Mouse (Mus musculus) right cerebral cortex, adult 18-20 months (tissue): ENCODE results near the gene Retreg1.
"Not testable (repeated sequence)": the region's sequence is repeated elsewhere in the genome, so short reads cannot be mapped to it uniquely, and the experiment has no call there.

ENCODE experiments used
- DNase-seq: peaks from one replicate; pipeline ENCODE4 v3.0.0; 2022; ENCODE audit warnings: mixed read lengths

The Retreg1 gene

DNA sequence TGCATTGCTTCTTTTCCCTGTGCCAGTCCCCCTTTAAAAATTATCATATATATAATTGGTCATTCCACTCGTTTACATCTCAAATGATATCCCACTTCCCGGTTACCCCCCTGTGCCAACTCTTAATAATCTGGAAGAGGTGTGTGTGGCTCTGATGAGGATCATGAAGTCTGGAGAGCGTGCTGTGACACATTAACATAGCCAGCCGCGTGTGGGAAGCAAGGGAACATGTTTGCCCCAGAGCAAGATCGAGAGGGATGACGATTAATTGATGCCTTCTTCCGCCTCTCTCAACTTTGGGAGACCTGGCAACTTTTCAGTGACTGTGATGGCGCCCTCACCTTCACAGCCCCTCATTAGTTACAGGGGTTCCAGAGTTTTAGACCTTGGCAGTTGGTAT lies 106.7 kb downstream of the Retreg1 start:
- no peak for DNase-seq

DNA sequence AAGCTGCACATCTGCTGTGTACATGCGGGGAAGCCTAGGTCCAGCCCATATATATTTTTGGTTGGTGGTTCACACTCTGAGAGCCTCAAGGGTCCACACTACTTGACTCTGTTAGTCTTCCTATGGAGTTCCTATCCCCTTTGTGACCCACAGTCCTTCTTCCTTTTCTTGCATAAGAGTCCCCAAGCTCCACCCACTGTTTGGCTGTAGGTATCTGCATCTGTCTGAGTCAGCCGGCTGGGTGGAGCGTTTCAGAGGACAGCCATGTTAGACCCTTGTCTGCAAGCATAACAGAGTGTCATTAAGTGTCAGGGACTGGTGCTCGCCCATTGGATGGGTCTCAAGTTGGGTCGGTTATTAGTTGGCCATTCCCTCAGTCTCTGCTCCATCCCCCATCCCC lies 107.6 kb downstream of the Retreg1 start:
- no peak for DNase-seq

DNA sequence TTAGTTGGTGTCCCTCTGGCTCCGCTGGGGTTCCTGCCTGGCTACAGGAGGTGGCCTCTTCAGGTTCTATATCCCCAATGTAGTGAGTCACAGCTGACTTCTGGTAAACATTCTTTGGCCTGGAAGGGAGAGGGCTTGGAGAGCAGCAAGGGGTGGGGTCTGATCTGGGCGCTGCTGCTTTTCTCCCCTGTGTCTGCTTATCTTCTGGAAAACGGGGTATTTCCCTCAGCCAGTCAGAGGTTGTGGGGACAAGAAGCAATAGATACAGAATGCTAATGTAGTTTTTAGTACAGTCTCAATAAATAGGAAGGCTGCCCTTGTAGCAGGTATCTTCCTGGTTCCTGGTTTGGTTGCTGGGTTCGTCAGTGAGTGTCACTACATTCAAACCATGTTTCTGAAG lies 108.1 kb downstream of the Retreg1 start:
- no peak for DNase-seq

DNA sequence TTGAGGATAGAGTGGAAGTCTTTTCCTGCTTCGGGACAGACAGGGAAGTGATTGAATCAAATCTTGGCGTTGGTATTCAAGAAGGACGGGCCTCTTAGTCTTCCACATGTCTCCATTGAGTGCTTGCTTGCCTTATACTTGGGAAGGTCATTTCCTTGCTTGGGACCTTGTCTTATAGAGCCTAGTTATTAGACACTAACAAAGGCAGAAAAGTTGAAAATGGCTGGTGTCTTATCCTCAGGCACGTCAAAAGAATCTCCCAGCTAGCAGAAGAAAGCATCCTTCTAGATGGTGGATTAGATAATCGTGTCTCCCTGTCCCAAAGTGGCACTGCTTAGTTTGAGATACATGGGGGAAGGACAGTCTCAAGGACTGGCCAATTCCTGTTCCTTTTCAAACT lies 113.0 kb downstream of the Retreg1 start:
- no peak for DNase-seq

DNA sequence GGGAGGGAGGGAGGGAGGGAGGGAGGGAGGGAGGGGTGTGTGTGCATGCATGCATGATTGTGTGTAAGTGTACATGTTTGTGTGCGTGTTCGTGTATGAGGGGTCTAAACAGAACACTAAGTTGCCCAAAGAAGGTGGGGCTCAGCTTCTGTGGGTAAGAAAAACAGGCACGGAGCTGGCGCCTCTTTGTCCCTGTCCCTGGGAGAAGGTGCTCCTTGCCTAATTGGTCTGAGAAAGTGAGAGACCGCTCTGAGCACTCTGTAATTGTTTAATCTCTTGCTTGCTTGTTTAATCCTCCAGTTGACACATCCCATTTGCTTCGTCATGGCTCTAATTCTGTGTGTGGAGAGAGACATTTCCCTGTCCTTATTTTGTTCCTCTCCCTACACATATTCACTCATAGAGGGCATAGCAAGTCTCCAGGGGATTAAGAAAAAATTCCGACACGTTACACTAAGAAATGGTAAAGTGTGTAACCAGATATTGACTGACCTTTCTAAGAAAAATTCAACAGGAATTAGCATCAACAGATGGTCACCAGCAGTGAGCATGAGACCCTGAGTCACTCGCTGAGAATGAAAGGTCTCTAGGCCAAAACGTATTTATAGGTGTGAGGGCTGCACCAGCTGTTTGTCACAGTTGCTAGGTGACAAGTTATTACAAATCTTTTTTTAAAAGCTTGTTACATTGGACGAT lies 113.6 kb downstream of the Retreg1 start:
- no peak for DNase-seq

DNA sequence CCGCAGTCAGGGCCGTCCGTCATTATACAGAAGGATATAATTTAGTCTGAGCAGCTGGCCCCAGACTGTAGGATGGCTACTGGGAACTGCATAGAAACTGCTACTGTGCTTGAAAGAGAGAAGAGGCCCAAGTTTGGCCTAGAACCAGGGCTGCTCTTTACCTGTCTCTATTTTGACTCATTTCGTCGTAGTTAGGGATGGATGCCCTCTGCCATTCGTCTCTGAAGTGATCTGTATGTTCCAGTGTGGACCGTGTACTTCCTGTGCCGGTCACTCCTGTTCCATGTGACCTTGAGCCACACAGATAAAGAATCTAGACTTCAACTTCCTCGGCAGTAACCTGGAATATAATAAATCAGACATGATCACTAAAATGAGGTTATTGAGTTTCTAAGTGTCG lies 114.7 kb downstream of the Retreg1 start:
- DNase-seq = no peak

DNA sequence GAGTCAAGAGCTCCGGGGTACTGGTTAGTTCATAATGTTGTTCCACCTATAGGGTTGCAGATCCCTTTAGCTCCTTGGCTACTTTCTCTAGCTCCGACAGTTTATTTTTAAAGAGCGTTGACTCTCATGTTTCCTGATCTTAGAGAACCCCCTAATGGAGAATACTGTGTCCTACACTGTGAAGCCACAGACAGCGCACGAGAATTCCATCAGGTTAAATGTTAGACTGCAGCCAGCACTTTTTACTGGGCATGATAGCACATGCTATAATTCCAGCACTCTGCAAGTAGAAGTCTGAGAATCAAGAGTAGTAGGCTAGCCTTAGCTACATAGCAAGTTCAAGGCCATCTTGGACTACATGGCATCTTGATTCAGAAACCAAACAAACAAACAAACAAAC lies 116.4 kb downstream of the Retreg1 start:
- DNase-seq = no peak

DNA sequence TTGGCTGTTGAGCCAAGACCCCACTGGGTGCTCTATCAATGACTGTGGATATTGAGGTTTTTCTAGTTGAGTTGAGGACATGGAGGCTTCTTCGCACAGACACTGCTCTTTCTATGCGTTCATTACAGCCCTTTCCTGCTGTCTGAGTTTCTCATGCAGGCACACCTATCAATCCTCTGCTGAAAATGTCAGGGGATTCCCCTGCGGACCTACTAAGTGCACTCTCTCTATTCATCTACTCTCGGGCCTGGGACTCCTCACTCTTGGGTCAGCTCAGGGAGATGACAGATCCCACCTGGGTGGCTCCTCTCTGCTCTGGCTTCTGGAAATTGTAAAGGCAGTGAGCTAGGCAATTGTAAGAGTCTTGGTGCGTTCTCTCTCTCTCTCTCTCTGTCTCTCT lies 117.3 kb downstream of the Retreg1 start:
- no peak for DNase-seq

DNA sequence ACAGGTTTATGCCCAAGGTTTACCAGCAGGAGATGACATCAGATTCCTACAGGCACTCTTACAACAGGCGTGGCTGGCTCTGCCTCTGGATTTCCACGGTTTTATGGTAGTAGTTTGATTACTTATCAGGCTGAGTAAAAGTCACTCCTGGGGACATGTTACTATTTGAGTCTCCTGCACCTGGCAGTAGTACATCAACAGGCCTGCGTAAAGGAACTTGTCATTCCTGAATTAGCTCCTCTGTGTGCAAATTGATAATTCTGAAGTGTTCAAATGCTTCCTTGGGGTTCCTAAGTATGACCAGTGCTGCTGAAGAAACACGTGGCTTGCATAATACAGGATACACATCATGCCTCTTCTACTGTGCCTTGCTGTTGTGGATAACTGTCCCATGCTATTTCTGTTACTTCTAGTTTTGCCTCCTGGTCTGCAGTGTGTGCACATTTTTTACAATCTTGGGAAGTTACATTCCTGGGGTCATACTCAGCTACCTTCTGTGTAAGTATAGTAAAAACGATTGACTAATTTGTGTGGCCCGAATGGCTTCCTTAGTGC lies 123.3 kb downstream of the Retreg1 start:
- DNase-seq = no peak

DNA sequence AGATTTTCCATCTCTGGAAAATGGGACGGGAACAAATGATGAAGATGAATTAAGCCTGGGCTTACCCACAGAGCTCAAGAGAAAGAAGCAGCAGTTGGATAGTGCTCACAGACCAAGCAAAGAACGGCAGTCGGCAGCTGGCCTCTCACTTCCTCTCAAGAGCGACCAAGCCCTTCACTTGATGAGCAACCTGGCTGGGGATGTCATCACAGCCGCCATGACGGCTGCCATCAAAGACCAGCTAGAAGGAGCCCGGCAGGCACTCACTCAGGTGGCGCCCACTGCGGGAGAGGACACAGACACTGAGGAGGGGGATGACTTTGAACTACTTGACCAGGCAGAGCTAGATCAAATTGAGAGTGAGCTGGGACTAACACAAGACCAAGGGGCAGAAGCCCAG lies 128.6 kb downstream of the Retreg1 start:
- no peak for DNase-seq

DNA sequence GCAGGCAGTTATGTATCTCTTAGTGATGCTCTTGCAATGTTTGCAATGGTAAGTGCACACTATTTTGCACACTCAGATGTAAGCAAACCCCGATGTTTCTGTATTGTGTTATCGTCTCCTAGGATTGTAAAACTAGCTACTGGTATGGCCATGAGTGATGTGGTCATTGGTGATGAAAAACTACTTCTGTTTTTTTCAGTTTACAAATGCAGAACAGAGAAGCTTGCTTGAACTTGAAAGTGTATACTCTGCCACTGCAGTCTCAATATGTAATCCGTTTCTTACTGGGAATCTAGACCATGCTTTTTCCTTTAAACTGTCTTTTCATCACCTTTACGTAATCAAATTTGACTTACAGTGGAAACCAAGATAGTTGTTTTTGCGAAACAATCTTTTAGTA lies 129.8 kb downstream of the Retreg1 start:
- DNase-seq = no peak

DNA sequence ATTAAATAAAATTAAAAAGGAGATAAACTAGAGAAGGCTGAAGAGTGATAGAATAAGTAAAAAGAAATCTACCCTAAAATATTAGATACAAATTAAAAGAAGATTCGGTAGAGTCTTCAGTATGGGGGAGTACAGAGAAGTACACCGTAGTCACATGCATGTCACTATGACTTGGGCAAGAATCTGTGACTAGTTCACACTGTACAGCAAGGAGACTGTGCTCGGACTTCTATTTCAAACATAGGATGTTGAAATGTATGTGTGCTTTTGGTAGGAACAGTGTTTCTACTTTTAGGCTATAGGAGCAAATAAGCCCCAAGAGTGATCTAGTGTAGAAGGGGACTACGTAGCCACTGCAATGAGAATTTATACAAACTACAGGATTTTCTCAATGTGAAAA lies 131.4 kb downstream of the Retreg1 start:
- no peak for DNase-seq

DNA sequence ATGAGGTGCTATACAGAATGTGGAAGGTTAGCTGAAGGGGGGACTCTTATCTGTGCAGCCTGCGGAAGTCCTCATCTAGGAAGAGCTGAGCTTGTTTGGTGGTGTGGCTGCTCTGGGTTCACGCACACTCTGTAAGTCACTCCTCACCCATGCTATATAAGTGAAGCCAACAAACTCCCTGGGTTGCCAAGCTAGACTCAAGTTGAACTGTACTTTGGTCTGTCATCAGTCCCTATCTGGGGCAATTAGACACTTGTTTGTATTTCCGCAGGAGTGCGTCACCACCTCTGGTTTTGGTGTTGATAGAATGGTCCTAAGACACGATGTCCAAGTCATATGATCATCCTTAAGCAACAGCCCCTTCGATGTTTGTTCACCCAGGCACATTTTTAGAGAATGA lies 132.8 kb downstream of the Retreg1 start:
- no peak for DNase-seq

DNA sequence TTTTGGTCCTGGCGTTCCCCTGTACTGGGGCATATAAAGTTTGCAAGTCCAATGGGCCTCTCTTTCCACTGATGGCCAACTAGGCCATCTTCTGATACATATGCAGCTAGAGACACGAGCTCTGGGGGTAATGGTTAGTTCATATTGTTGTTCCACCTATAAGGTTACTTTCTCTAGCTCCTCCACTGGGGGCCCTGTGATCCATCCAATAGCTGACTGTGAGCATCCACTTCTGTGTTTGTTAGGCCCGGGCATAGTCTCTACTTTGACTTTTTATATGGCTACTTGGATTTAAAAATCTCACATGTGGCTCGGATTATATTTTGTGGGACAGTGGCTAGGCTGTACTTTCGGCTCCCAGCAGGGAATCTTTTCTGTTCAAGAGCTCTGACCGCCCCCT lies 140.6 kb downstream of the Retreg1 start:
- not testable (repeated sequence) for DNase-seq

DNA sequence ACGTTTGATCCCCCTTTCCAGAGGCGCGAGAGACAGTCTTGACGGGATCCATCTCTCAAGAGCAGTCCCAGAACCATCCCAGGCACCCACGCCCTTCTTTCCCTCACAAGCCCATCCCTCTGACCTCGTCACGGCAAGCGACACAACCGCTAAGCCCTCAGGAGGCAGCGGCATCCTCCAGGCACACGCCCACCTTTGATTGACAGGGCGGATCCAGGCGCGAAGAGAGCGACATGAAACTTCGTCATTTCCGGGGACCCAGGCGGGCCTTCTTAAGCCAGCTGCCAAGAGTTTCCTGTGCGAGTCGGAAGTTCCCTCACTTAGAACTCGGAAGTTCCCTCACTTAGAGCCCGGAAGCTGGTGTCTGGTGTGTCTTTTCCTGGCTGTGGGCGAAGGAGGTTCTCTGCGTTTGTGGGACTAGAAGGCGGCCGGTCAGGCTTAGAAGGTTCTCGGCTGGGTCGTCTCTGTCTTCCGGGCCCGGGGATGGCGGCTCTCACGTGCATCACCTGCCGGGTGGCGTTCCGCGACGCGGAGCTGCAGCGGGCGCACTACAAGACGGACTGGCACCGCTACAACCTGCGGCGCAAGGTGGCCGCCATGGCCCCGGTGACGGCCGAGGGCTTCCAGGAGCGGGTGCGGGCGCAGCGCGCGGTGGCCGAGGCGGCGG lies 141.2 kb downstream of the Retreg1 start, which contains the start of gene Zfp622:
TSS of gene Zfp622 (plus strand) at position 300 of the 667 bp plus-strand sequence.
- DNase-seq = peak; percentile 98

DNA sequence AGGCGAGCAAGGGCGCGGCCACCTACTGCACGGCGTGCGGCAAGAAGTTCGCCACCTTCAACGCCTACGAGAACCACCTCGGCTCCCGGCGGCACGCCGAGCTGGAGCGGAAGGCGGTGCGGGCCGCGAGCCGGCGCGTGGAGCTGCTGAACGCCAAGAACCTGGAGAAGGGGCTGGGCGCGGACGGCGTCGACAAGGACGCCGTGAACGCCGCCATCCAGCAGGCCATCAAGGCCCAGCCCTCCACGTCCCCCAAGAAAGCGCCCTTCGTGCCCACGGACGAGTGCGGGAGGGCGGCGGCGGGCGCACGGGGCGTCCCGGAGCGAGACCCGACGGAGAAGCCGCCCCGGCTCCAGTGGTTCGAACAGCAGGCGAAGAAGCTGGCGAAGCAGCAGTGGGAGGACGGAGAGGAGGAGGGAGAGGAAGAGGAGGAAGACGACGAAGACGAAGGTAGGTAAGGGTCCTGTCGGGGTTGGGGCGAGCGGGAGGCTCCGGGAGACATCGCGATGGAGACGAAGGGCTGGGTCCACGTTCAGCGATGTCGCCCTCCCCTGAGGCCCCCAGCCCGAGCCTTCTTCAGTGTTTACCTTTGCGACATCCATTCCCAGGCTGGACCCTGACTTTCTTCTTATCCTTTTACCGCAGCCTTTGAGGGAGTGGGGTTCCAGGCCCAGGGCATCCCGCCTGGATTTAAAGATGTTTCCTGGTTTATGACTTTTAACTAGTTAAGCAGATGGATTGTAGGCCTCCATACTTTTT lies 141.9 kb downstream of the Retreg1 start:
- DNase-seq = no peak

DNA sequence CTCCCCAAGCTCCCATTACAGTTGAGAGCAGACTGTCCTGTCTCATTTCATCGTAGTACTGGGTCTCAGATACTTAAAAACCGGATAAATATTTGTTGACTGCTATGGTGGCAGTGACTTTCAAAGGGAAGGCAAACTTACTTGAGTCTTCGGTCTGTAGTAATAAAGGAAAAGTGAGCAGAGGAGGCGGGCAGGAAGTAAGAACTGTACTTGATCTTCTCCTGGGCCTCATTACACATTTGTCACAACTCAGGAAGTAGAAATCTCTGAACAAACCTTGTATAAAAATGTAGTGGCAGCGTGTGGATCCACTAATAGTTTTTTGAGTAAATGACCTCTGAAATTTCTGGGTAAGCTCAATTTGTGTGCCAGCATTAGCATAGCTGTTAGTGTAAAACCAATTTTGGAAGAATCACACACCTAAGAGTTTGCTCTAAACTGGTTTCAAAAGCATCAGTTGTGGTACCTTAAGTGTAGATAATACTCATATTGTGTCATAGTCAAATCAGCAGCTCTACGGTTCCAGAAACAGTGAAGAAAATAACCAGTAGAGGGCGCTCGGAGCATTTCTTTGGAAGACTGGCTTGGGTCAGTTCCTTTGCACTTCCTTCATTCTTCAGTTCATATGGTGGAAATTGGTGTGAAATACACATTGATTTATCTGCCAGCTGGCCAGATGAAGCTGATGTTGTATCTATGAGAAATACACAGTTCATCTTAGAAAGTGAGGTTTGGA lies 150.2 kb downstream of the Retreg1 start:
- peak; percentile 71 for DNase-seq

DNA sequence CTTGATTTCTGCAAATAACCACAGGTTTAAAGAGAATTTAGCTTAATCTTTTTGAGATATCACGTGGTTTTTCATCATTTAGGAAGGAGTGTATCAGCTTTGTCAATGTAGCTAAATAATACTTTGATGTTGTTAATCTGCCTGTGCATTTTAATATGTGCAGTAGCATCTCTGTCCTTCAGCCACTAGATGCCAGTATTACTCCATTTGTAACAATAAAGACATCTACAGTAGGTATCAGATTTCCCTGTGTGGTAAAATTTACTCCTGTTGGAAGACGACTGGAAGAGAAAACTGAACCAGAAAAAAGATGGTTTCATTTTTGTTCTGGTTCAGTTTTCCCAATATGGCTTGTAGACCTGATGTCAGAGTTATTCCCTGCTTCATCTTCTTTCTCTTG lies 152.5 kb downstream of the Retreg1 start:
- DNase-seq = no peak

DNA sequence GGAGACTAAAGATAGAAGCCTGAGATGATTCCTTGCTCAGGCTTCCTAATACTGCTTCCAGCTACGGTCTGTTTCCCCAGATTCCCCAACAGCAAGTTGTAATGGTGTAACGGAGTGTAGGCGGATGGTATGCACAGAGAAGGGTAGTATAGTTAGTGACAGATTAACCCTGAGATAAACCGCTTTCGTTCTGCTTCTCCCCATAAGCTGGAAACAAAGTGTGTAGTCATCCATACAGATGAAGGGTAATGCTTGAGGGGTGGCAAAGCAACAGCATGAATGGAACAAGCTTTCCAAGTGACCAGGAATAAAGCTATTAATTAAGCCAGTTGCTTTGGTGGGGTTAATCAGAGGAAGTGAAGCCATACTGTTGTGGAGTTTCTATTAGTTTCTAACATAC lies 156.6 kb downstream of the Retreg1 start:
- not testable (repeated sequence) for DNase-seq

DNA sequence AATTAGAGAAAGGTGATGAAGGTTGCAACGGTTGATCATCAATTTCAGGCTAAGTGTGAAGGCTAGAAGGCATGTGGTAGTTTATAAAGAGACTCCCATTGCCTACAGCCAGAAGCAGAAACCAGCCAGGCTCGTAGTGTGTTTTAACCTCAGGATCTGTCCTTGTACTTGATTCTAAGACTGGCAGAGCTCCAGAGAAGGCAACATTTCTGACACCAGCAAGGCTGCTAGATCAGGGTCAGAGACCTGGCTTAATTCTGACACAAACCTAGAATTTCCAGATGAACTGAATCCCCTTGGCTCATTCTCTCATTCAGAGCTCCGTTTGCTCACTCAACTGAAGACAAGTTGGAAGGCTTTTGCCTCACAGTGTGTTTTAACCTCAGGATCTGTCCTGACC lies 165.6 kb downstream of the Retreg1 start:
- DNase-seq = no peak

DNA sequence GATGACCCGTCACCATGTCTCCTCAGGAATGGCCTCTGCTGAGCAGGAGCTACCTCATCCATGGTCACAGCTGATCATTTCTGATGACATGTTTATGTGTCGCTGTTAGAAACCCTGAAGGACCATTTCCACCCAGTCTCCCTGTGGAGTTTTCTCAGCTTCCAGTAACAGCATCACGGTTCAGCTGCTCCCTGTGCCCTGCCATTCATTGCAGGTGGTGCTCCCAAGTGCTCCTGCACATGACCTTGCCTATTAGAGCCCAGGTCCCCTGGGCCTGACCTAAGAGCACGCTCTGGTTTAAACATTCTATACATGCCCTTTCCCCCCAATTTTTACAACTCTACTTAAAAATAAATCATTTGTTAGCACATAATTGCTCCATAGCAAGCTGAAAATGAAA lies 169.9 kb downstream of the Retreg1 start:
- no peak for DNase-seq

DNA sequence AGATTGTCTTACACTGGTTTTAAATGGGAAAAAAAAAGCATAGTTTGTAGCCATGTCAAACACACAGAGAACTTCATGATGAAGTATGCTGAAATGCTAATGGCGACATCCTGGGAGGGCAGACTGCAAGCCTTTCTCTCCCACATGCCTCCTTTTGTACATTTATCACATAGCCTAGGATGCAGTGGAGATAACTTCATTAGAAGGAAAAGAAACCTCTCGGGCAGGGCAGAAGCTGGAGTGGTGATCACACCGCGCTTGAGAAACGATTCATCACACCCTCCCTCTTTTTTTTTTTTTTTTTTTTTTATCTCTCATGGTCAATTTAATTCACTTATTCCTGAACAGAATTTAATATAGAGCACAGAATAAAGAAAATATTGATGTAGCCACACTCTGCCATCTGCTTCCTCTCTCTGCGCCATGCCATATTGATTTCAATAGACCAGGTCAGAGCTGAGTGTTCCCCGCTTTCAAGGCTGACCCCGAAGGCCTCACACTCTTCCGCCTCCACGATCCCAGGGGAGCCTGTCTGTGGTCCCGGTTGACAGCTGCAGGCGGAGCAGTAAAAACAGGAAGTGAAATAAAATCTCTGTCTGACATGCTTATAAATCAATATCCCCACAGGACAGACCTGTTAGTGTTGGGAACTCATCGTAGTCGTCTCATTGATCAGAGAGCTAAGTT lies 173.1 kb downstream of the Retreg1 start:
- no peak for DNase-seq
